Mouse (Mus musculus): ENCODE data around the gene Smlr1.

Smlr1 gene

GRCm38 (mm10) chr10:25535891-25536331 is at the start of gene Smlr1:
Smlr1 (minus strand) TSS chr10:25536267.
- no peak for DNase-seq (ENCODE audit: low spot score)

DNA sequence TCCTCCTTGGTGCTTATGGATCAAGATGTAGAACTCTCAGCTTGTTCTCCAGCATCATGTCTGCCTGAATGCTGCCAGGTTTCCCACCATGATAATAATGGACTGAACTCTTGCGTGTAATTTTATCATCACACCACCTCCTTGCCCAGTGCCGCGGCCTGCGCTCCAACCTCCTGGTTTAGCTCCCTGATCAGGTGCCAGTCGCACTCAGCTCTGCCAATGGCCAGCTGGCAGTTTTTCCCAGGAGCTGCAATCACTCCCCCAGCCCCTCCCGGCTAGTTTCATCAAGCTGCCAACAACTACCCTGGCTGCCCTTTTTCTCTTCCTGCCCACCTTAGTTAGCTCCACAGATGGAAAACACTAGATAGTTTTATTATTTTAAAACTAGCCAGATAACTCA is 48.8 kb upstream of the Smlr1 start:
- DNase-seq (ENCODE audit: low spot score) = no peak

- DNase-seq (ENCODE audit: low spot score) = no peak
Observed at GRCm38 (mm10) chr10:25580066-25580465, 44.0 kb upstream of the Smlr1 start.

DNA sequence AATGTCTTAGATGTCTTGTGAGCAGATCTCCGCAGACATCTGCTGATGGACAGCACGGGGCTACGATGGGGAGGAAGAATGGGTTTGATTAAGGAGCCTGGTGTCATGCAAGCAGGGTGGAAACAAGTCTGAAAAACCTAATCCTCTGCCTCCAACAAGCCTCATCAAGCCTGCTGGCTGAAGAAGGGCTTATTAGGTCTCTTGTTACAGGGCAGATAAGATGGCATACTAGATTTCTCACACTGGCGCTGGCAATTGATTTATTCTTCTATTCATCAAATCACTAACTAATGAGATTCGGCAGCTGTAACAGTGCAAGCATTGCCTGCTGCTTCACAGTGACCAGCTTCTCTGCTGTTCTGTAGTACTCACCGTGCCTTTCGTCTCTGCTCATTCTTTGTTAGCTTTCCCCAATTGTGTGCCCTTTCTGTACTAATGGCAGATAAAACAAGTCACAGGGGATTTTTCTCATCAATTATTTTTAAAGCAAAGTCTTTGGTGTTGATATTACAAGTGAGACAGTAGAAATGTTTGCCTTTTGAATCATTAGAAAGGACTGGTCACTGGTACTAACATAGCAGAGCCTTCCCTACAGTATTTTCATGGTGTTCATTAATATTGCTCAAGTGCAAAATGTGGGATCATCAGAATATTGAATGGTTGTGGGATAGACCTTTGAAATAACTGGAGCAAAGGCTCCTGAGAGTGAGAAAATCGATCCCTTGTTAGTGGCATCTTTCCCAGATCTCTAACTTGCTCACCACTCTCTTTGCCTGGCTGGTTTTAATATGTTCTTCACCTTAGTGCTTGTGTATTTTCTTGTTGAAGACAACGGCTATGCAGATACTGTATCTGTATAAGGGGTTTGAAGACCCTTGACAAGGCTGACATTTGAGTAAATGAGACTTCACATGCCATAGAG is 35.5 kb upstream of the Smlr1 start:
- no peak for DNase-seq (ENCODE audit: low spot score)

- DNase-seq (ENCODE audit: low spot score) = no peak
Observed at GRCm38 (mm10) chr10:25552936-25553335, 16.9 kb upstream of the Smlr1 start.

DNA sequence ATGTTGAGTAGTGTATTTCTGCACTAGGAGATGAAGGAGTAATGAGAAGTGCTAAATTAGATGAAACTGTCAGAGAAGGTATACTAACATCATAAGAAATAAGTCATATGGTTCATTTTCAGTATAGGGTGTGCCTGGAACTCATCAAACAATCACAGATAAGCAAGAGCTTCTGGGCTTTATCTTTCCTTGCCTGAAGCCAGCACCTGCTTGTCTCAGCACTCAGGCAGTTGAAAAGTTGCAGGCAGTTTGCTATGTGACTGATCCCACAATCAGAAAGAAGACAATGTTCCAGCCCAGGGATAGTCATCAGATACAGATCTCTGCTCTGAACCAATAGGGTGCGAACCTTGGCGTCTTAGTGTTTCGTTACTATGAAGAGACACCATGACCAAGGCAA is 5.0 kb upstream of the Smlr1 start:
- DNase-seq (ENCODE audit: low spot score) = no peak

DNA sequence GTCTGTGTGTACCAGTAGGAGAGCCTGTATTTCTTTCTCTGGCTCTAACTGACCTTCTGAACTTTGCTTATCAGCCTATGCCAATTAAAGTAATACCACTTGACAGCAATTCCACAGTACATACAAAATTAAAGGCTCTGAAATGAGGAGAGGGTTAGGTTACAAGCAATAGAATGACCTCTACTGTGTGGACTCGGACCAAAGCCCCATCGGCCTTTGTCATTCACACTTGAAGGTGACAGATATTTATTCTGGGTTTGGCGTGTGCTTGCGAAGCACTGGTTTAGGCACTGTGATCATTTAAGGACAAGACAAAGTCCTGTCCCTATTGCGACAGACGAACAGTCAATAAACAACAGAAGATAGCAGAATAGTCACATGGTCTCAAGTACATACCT is 3.7 kb upstream of the Smlr1 start:
- no peak for DNase-seq (ENCODE audit: low spot score)

DNA sequence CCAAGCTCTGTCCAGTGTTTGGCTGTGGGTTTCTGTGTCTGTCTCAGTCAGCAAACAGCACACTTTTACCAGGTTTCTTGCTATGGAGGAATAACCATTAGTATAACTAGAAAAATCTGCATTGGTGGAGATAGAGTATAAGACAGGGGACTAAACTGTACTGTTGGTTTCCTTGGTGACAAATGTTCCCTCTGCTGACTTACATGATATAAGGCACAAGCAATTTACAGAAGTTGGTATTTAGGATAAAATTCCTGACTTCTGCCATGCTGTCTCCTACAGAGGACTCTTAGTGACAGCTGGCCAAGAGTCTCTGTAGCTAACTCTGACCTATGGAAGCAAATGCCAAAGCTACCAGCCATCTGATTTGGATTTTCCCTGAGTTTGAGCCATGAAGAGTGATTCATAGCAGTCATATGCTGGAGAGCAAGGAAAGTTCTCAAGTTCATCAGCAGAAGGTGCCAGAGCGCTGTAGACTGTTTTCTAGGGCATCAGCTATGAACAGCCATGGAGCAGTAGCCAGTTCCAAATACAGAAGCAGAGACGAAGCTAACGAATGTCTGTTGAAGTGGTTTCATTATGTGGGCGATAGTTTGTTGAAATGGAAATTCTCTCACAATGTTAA is 3.2 kb upstream of the Smlr1 start:
- no peak for DNase-seq (ENCODE audit: low spot score)

- DNase-seq (ENCODE audit: low spot score) = no peak
Observed at GRCm38 (mm10) chr10:25538738-25539137, 2.7 kb upstream of the Smlr1 start.

DNA sequence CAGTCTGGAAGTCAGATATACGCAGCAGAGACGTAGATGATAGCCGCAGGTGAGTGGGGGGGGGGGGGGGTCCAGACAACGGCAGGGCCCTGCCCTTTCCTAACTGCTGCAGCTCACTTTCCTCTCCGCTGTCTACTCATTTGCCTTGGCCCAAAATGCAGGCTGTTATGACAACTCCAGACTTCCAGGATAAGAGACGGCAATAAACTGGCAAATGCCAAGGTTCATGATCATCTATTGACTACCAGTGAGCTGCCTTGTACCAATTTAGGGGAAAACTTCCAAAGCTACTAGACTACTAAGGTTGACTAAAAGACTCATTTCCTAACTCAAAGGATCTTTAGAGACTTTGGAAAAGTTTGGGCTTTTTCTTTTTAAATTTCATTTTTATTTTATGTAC is 554 bp upstream of the Smlr1 start:
- no peak for DNase-seq (ENCODE audit: low spot score)

GRCm38 (mm10) chr10:25534467-25534866 is 1.6 kb downstream of the Smlr1 start:
- DNase-seq (ENCODE audit: low spot score) = no peak

GRCm38 (mm10) chr10:25533513-25534246 is 2.4 kb downstream of the Smlr1 start:
- DNase-seq (ENCODE audit: low spot score) = no peak

DNA sequence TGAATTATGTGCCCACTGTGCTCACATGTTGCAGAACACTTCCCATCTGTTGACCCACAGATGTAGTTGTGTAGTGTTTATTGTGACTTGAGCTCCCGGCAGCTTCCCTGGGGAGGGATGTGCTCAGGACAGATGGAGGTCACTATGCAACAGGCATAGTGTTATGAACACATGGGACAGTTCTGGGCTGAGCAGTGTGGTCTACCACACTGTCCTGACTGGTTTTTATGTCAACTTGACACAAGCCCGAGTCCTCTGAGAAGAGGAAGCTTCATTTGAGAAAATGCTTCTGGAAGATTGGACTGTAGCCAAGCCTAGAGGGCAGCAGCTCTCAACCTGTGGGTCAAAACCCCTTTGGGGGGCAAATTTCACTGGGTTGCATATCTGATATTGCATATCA is 3.0 kb downstream of the Smlr1 start:
- no peak for DNase-seq (ENCODE audit: low spot score)

DNA sequence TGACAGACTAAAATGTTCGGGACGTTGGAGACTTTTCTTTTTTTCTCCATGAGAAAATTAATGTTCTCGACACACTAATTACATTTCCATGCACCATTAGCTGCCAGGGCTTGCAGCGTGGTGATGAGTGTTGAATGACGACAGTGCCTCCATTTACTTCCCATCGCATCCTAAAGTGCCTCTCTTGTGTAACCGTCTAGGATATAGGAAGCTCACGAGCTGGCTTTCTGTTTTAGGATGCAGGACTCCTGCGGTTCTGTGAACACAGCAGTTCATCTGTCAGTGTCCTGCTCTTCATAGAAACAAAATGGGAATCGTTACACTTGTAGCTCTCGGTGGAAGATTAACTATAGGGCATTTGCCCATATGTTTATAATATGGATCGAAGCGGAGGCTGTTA is 4.7 kb downstream of the Smlr1 start:
- DNase-seq (ENCODE audit: low spot score) = no peak

GRCm38 (mm10) chr10:25527126-25527525 is 8.9 kb downstream of the Smlr1 start:
- no peak for DNase-seq (ENCODE audit: low spot score)

DNA sequence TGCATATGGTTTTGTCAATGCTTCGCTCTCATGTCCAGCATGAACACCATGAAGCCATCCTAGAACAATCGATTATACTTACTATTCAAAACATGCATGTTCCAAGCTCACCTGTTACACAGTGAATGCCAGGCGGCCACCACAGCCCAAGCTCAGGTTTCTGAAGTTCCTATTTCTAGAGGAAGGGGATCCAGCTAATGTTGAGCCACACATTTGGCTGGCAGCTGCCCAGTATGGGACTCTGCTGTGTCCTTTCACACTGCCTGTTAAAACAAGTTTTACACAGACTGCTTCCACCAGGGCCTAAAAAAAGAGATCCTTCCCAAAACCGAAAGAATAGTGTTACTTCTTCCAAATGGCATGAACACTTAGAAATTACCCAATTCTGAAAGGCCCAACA is 9.4 kb downstream of the Smlr1 start:
- DNase-seq (ENCODE audit: low spot score) = no peak

DNA sequence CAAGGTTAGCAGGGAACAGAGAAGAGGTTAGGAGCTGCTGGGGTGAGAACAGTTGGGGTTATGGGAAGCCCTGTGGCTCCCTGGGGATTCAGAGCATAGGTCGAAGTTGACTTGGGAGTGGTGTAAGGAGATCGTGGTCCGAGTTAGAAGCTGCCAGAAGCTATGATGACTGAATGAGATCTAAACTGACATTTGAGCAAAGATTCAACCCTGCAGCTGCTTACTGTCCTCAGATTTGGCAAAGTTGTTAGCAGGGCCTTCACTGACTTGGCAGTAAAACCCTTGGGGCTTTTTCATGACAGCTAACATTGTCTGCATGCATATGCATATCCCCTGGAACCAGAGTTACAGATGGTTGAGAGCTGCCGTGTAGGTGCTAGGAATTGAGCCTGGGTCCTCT is 9.9 kb downstream of the Smlr1 start:
- DNase-seq (ENCODE audit: low spot score) = no peak

DNA sequence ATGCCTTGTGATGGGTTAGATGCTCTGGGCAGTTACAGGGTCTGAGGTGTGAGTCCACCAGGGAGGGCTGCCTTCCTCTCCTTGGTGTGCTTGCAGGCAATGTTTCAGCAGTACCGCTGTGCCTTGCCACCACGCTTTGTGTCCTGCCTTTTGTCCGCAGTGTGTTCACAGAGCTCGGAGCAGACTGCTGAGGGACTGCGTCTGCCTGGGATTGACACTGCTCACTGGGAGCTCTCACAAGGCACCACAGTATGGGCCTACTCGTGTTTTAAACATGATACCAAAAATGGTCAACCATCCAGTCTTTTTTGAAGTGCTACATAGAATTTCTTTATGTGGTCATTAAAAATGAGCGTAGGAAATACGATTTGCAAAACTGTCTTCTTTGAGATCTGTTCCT is 12.3 kb downstream of the Smlr1 start:
- DNase-seq (ENCODE audit: low spot score) = no peak

- no peak for DNase-seq (ENCODE audit: low spot score)
Observed at GRCm38 (mm10) chr10:25520428-25520827, 15.6 kb downstream of the Smlr1 start.

DNA sequence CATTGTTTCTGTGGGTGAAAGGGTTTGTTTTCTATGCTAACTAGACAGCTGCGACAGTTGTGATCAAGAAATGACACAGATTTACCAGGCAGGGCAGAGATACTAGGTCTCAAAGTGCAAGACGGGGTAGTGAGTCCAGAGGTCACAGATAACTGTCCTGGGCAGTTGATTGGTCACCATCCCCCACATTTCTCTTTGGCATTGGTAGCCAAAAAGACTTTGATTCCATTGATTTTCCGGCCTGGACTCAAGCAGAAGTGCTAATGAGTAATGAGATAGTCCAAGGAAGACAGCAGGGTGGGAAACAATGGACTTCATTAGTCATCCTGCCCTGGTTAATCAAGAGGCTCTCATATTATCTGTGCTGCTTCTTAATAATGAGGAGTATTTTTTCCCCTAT is 16.1 kb downstream of the Smlr1 start:
- no peak for DNase-seq (ENCODE audit: low spot score)

DNA sequence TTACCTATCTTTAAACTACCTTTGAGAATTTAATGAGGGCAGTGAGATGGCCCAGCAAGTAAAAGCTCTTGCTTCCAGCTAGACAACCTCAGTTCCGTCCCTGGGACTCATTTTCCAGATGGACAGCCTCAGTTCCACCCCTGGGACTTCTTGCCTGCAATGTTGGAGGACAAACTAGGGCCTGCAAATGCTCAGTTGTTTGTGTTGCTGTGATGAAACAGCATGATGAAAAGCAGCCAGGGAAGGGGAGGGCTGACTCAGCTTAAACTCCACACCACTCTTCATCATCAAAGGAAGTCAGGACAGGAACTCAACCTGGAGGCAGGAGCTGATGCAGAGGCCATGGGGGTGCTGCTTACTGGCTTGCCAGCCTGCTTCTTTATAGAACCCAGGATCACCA is 22.2 kb downstream of the Smlr1 start:
- no peak for DNase-seq (ENCODE audit: low spot score)

DNA sequence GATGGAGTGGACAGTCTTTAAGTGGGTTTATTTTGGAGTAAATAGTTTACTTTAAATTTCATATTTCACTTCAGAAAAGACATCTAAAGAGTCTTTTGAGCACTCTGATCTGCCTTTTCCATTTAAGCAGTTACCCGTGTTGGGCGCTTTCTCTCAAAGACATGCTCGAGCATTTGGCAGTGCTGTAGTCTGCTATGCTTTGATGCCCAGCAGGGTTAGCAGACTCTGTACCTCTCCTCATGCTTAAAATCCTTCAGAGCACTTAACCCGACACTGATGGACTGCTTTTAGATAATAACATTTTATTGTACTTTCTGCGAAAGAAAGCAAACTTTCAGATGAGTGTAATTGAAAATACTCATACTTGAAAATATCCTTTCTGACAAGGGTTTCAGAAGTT is 32.8 kb downstream of the Smlr1 start:
- DNase-seq (ENCODE audit: low spot score) = no peak
